Mouse (Mus musculus) stomach, embryonic 15.5 days (tissue): ENCODE measurements around the gene Snx32. TPM values are rescaled to one million over a fixed set of nuclear protein-coding genes. Genes with fewer than 3 reads are reported as not detected.
A peak's percentile ranks its signal among the peaks of the same experiment; 100 is the strongest.

ENCODE experiments used
- ATAC-seq: fragments of 200-750 bp; cut with Nextera tagmentation; 2 replicates; pipeline ENCODE4 v1.8.0; 2017; ENCODE audit warnings: low read depth, moderate number of reproducible peaks, moderate TSS enrichment; ENCODE audit not compliant: insufficient read depth, low FRiP score
- H3K27ac ChIP-seq: fragments of 300-500 bp; sonication (generic); 2 replicates; pipeline ENCODE4 v1.5.1; 2015; ENCODE audit warnings: mild to moderate bottlenecking, inconsistent platforms
- H3K27me3 ChIP-seq: fragments of 300-500 bp; sonication (generic); replicated peaks from 2 replicates; pipeline ENCODE4 v1.6.1; 2015; ENCODE audit warnings: inconsistent platforms
- H3K36me3 ChIP-seq: fragments of 300-500 bp; sonication (generic); 2 replicates; pipeline ENCODE4 v1.6.1; 2015; ENCODE audit warnings: inconsistent platforms
- H3K4me1 ChIP-seq: fragments of 300-500 bp; sonication (generic); 2 replicates; pipeline ENCODE4 v1.6.1; 2015; ENCODE audit warnings: inconsistent platforms
- H3K4me2 ChIP-seq: fragments of 300-500 bp; sonication (generic); 2 replicates; pipeline ENCODE4 v1.6.1; 2015; ENCODE audit warnings: mild to moderate bottlenecking, inconsistent platforms
- H3K4me3 ChIP-seq: fragments of 300-500 bp; sonication (generic); replicated peaks from 2 replicates; pipeline ENCODE4 v1.5.1; 2015; ENCODE audit warnings: inconsistent platforms
- H3K9ac ChIP-seq: fragments of 300-500 bp; sonication (generic); 2 replicates; pipeline ENCODE4 v1.6.1; 2015; ENCODE audit warnings: inconsistent platforms
- H3K9me3 ChIP-seq: fragments of 300-500 bp; sonication (generic); 2 replicates; pipeline ENCODE4 v1.6.1; 2016; ENCODE audit warnings: inconsistent platforms
- WGBS: fragments of 180-500 bp; shearing (Covaris S2); methylation state at CpG from one replicate; pipeline ENCODE4 v1.1.7; 2015; 5-methylcytosine and 5-hydroxymethylcytosine counted together
- polyA plus RNA-seq: library from polyadenylated mRNA; unstranded; fragments of >200 nt; fragmentation: Nextera tagmentation; extraction: Ambion mirVana; gene quantifications from 2 replicates; pipeline ENCODE4 v1.2.1, GENCODE M21; 2015

Gene Snx32
- polyA plus RNA-seq, 1 experiment from 2014 or later, result 8.8 TPM

GRCm38 (mm10) chr19:5460465-5460911 lies 49.9 kb downstream of the Snx32 start, which contains the start of gene Fibp:
Gene Fibp (plus strand): TSS chr19:5460615.
- Histone ChIP-seq H3K4me1 (peaks cover 28% of the 10 kb centered on the region), H3K27me3 (no peaks in the 10 kb centered on the region), H3K9me3 (no peaks in the 10 kb centered on the region), H3K36me3 (peaks cover 17% of the 10 kb centered on the region), H3K9ac (peak within 1 kb of the TSS; percentile 80), H3K27ac (peak within 1 kb of the TSS; percentile 78), H3K4me3 (peak within 1 kb of the TSS; percentile 85), H3K4me2 (peak within 1 kb of the TSS; percentile 90)
- peak; percentile 57 for ATAC-seq
- WGBS, result under 1% methylated on average over 32 of the region's 32 CpGs

DNA sequence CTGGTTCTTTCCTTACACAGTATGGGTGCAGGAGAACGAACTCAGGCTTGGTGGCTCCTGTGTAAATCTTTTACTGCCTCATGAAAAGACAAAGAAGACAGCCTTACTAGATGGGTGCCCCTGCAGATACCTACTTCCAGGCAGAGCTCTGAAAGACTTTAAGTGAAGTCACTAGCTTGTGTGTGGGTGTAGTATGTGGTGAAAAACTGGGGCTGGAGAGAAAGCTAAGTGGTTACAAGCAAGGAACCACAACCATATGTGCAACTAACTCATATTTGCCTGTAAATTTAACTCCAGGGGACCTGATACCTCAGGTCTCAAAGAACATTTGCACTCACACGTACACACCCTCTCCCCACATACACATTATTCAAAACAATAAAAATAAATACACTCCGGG lies 50.4 kb downstream of the Snx32 start:
- Histone ChIP-seq H3K36me3 (peaks cover 11% of the 10 kb centered on the region; the same call in 1 of the 2 replicates), H3K4me3 (peak overlapping the region; percentile 85), H3K4me1 (peaks cover 33% of the 10 kb centered on the region), H3K9ac (peak overlapping the region; percentile 80; the same call in 1 of the 2 replicates), H3K9me3 (no peaks in the 10 kb centered on the region), H3K27me3 (no peaks in the 10 kb centered on the region), H3K4me2 (peak overlapping the region; percentile 90), H3K27ac (0 out of 2 replicates have a peak overlapping the region, but pooled peaks have one; percentile 78)
- ATAC-seq, result no peak
- 34% methylated on average over 3 of the region's 3 CpGs for WGBS

DNA sequence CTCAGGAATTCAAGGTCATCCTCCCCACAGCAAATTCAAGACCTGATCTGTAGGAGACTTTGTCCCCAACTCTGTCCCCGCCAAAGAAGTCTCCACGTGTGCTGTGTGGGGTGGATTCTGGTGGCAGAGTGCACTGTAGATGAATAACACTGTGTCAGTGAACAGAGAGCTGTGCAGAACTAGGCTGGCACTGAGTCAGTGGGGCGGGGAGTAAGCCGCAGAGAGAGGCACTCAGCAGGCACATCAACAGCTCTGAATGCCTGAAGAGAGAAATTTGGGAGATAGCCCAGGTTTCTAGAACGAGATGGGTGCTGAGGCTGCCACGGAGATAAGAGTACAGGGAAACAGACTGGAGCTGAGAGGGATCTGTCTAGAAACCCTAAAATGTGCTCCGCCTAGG lies 51.3 kb downstream of the Snx32 start:
- Histone ChIP-seq H3K4me3 (no peak overlapping the region), H3K4me1 (peaks cover 34% of the 10 kb centered on the region), H3K9ac (no peak overlapping the region), H3K27ac (no peak overlapping the region), H3K36me3 (peaks cover 10% of the 10 kb centered on the region; the same call in 1 of the 2 replicates), H3K27me3 (no peaks in the 10 kb centered on the region), H3K9me3 (no peaks in the 10 kb centered on the region), H3K4me2 (no peak overlapping the region)
- ATAC-seq, result no peak
- WGBS, result 74% methylated on average over 7 of the region's 7 CpGs

DNA sequence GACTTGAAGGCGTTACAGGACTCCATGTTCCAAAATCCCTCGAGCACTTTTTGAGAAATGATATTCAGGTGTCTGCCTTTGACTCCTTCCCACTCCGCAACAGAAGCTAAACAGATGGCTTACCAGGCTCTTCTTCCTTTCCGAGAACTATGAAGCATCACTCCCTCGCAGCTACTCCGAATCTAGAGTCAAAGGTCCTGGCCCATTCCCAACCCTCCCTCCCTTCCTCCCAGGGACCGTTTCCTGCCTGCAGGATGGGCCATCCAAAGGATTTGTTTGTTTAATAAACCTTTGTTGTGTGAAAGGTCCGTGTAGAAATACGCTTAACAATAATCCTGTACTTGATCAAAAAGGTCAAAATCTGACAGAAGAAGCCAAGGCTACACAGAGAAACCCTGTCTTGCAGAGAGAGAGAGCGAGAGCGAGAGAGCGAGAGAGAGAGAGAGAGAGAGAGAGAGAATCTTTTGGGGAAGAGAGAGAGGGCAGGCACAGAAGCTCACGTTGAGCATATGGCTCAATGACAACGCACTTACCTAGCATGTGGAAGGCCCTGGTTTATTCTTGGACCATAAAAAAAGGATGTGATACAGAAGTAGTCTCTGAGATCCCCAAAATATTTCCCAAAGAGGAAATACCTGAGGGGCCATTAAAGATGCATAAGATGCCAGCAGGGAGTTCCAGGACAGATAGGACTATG lies 52.4 kb downstream of the Snx32 start, which contains the start of gene Ccdc85b:
Ccdc85b (minus strand) TSS at position 149 of the 697 bp plus-strand sequence.
- H3K9me3 ChIP-seq, result no peaks in the 10 kb centered on the region
- 9% methylated on average over 14 of the region's 14 CpGs for WGBS
- peak within 1 kb of the TSS; percentile 63 for H3K9ac ChIP-seq
- H3K36me3 ChIP-seq, result peaks cover 7% of the 10 kb centered on the region; the same call in 1 of the 2 replicates
- peak within 1 kb of the TSS; percentile 93 for H3K27ac ChIP-seq
- no peaks in the 10 kb centered on the region for H3K27me3 ChIP-seq
- ATAC-seq, result no peak; the same call in 1 of the 2 replicates
- peak within 1 kb of the TSS; percentile 91 for H3K4me2 ChIP-seq
- H3K4me1 ChIP-seq, result peaks cover 34% of the 10 kb centered on the region
- H3K4me3 ChIP-seq, result peak within 1 kb of the TSS; percentile 75

- Histone ChIP-seq H3K4me2 (peak overlapping the region; percentile 91), H3K4me3 (peak overlapping the region; percentile 75), H3K9me3 (no peaks in the 10 kb centered on the region), H3K4me1 (peaks cover 34% of the 10 kb centered on the region), H3K27me3 (no peaks in the 10 kb centered on the region), H3K27ac (peak overlapping the region; percentile 93), H3K36me3 (no peaks in the 10 kb centered on the region), H3K9ac (peak overlapping the region; percentile 63)
- WGBS, result under 1% methylated on average over 70 of the region's 70 CpGs
- peak; percentile 88 for ATAC-seq
These were observed 53.2 kb downstream of the Snx32 start for GRCm38 (mm10) chr19:5456922-5457745.

DNA sequence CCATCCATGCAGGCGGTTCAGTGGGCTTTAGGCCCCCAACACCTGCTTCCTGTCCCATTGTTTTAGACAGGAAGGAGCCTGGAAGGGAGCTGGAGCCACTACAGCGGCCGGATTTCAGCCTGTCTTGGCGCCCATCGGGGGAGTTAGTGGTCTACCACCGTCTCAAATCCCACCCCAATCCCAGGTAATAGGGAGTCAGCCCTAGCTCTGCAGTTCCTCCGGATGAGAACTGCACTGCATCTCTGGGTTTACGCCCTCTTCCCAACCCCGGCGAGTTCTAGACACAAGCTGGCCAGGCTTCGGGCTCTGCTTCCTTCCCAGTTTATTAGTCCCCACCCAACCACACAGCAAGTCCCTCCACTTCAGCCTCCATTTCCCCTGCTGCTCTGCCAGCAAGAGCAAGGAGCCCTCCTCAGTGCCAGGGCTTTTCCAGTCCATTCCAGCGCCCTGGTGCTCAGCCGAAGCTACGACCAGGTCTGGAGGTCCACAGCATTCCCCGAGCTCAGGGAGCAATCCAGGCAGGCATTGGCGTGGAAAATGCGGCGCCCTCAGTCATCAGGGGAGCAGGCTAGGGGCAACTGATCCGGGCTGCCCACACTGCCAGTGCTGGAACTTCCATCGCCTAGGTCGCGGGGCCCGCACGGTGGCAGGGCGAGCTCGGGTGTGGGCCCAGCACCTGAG lies 54.0 kb downstream of the Snx32 start:
- peak overlapping the region; percentile 91 for H3K4me2 ChIP-seq
- WGBS, result 3% methylated on average over 26 of the region's 26 CpGs
- peak overlapping the region; percentile 75 for H3K4me3 ChIP-seq
- peak; percentile 11; the same call in 1 of the 2 replicates for ATAC-seq
- peak overlapping the region; percentile 93 for H3K27ac ChIP-seq
- H3K9me3 ChIP-seq, result no peaks in the 10 kb centered on the region
- H3K9ac ChIP-seq, result peak overlapping the region; percentile 63
- no peaks in the 10 kb centered on the region for H3K27me3 ChIP-seq
- H3K4me1 ChIP-seq, result peaks cover 29% of the 10 kb centered on the region
- no peaks in the 10 kb centered on the region for H3K36me3 ChIP-seq

DNA sequence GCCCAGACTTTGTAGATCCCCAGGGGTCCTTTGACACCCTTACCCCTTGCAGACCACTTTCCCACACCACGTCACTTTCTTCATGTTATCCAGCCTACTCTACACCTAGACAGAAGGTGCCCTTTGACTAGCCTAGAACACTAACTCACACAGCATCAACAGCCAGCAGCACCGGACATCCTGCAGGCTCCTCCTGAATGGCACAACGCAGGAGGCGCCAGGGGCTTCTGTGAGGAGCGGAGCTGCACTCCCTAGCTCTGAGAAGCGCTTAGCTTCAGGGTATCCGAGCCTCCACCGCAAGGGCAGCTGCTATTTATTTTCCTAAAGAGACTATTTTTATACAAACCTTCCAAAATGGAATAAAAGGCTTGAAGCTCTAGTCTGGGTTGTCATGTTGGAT lies 54.8 kb downstream of the Snx32 start:
- no peak overlapping the region for H3K27ac ChIP-seq
- WGBS, result 50% methylated on average over 8 of the region's 8 CpGs
- H3K9me3 ChIP-seq, result no peaks in the 10 kb centered on the region
- peak overlapping the region; percentile 91 for H3K4me2 ChIP-seq
- H3K4me3 ChIP-seq, result peak overlapping the region; percentile 75
- H3K27me3 ChIP-seq, result no peaks in the 10 kb centered on the region
- no peaks in the 10 kb centered on the region for H3K36me3 ChIP-seq
- no peak overlapping the region for H3K9ac ChIP-seq
- ATAC-seq, result no peak
- H3K4me1 ChIP-seq, result peaks cover 23% of the 10 kb centered on the region

DNA sequence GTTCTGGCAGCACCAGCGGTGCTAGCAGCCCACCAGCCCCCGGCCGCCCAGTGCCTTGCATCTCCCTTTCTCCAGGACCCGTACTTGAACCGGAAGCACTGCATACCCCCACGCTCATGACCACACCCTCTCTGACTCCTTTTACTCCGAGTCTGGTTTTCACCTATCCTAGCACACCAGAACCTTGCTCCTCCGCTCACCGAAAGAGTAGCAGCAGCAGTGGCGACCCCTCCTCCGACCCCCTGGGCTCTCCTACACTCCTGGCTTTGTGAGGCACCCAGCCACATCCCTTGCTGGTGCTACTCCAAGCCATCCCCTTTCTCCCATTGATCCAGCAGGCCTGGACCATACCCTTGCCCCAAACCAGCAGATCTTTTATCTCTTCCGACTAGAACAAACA lies 55.3 kb downstream of the Snx32 start:
- no peaks in the 10 kb centered on the region for H3K9me3 ChIP-seq
- ATAC-seq, result no peak
- H3K4me1 ChIP-seq, result peaks cover 23% of the 10 kb centered on the region
- H3K27ac ChIP-seq, result no peak overlapping the region
- H3K4me3 ChIP-seq, result peak overlapping the region; percentile 75
- H3K36me3 ChIP-seq, result no peaks in the 10 kb centered on the region
- 74% methylated on average over 12 of the region's 12 CpGs for WGBS
- H3K4me2 ChIP-seq, result peak overlapping the region; percentile 91
- H3K9ac ChIP-seq, result no peak overlapping the region
- no peaks in the 10 kb centered on the region for H3K27me3 ChIP-seq

- no peak overlapping the region for H3K9ac ChIP-seq
- no peak overlapping the region for H3K4me3 ChIP-seq
- 73% methylated on average over 6 of the region's 6 CpGs for WGBS
- peaks cover 22% of the 10 kb centered on the region; the same call in 1 of the 2 replicates for H3K27me3 ChIP-seq
- H3K27ac ChIP-seq, result no peak overlapping the region
- H3K9me3 ChIP-seq, result no peaks in the 10 kb centered on the region
- peaks cover 28% of the 10 kb centered on the region for H3K4me1 ChIP-seq
- no peaks in the 10 kb centered on the region for H3K36me3 ChIP-seq
- ATAC-seq, result no peak
- H3K4me2 ChIP-seq, result no peak overlapping the region
These were observed 58.6 kb downstream of the Snx32 start for GRCm38 (mm10) chr19:5451766-5452165.

DNA sequence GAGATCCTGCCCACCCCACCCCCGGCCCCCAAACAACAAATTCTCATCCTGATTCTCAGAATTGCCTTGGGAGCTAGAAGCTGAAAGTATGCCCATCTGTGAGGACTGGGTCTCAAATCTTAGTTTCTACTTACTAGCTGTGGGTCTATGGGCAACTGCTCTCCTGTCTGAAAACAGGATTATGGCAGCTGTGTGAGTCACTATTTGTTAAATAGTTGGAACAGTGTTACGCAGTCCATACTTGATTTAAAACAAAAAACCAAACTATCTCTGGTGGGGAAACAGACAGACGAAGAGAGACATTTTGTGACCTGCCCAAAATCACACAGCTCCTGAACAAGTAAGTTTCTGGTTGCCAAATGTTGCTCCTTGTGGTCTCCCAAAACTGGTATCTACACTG lies 60.7 kb downstream of the Snx32 start:
- H3K9ac ChIP-seq, result no peak overlapping the region
- no peak overlapping the region for H3K27ac ChIP-seq
- no peak for ATAC-seq
- H3K4me1 ChIP-seq, result peaks cover 14% of the 10 kb centered on the region
- H3K9me3 ChIP-seq, result no peaks in the 10 kb centered on the region
- no peak overlapping the region for H3K4me2 ChIP-seq
- H3K27me3 ChIP-seq, result peaks cover 26% of the 10 kb centered on the region; the same call in 1 of the 2 replicates
- no peaks in the 10 kb centered on the region for H3K36me3 ChIP-seq
- no peak overlapping the region for H3K4me3 ChIP-seq
- WGBS, result 79% methylated on average over 3 of the region's 3 CpGs

GRCm38 (mm10) chr19:5448354-5449150 lies 61.8 kb downstream of the Snx32 start:
- no peak for ATAC-seq
- Histone ChIP-seq H3K4me1 (peaks cover 14% of the 10 kb centered on the region), H3K27ac (no peak overlapping the region), H3K27me3 (peaks cover 26% of the 10 kb centered on the region; the same call in 1 of the 2 replicates), H3K9me3 (no peaks in the 10 kb centered on the region), H3K9ac (no peak overlapping the region; the same call in 1 of the 2 replicates), H3K4me3 (peak overlapping the region; percentile 58), H3K36me3 (no peaks in the 10 kb centered on the region), H3K4me2 (peak overlapping the region; percentile 98)
- 5% methylated on average over 36 of the region's 36 CpGs for WGBS
